Mouse (Mus musculus) testis, adult 2 months (tissue): ENCODE data around the gene Cenpa.

ENCODE experiments used
- CTCF ChIP-seq: fragments of 200-500 bp; IDR thresholded peaks from 2 replicates; pipeline ENCODE4 v1.5.1; 2012; ENCODE audit warnings: low read depth, mild to moderate bottlenecking, inconsistent platforms, low read length, moderate library complexity; ENCODE audit not compliant: control insufficient read depth, insufficient read depth, insufficient replicate concordance
- POLR2A ChIP-seq: fragments of 200-500 bp; IDR thresholded peaks from 2 replicates; pipeline ENCODE4 v1.6.1; 2012; ENCODE audit warnings: low read depth, mild to moderate bottlenecking, inconsistent platforms, low read length, moderate library complexity; ENCODE audit not compliant: control insufficient read depth

GRCm38 (mm10) chr5:30659042-30659441 lies 7.5 kb upstream of the Cenpa start:
- TF ChIP-seq CTCF (no peak), POLR2A (no peak)
